Mouse (Mus musculus): ENCODE data around the gene Gm28710. TPM values are rescaled to one million over a fixed set of nuclear protein-coding genes. Genes with fewer than 3 reads are reported as not detected.

Gene Gm28710
- polyA plus RNA-seq, 1 experiment from 2014 or later: not detected

Other genes with a start within 250 kb of the Gm28710 start
- gene Hgf, start 238.3 kb upstream of the Gm28710 start, polyA plus RNA-seq (2015; fragmentation: Nextera tagmentation; extraction: Ambion mirVana): 0.13 and 0.36 TPM in 2 replicates

Data from hindbrain, embryonic 15.5 days (tissue).